Mouse (Mus musculus) forebrain, embryonic 16.5 days (tissue): Measurements from ENCODE around the gene Gm17606. TPM values are rescaled to one million over a fixed set of nuclear protein-coding genes. Genes with fewer than 3 reads are reported as not detected.

ENCODE experiments used
- ATAC-seq: fragments of 200-750 bp; cut with Nextera tagmentation; 2 replicates; pipeline ENCODE4 v1.8.0; 2017; ENCODE audit warnings: mild to moderate bottlenecking, moderate library complexity
- H3K27ac ChIP-seq: fragments of 300-500 bp; sonication (generic); 2 replicates; pipeline ENCODE4 v1.5.1; 2014; ENCODE audit warnings: low read length, control low read depth
- H3K27me3 ChIP-seq: fragments of 300-500 bp; sonication (generic); replicated peaks from 2 replicates; pipeline ENCODE4 v1.6.1; 2014; ENCODE audit warnings: low read length; ENCODE audit not compliant: control insufficient read depth, insufficient read depth
- H3K36me3 ChIP-seq: fragments of 300-500 bp; sonication (generic); 2 replicates; pipeline ENCODE4 v1.6.1; 2014; ENCODE audit not compliant: control insufficient read depth, insufficient read depth
- H3K4me1 ChIP-seq: fragments of 300-500 bp; sonication (generic); replicated peaks from 2 replicates; pipeline ENCODE4 v1.6.1; 2014; ENCODE audit warnings: low read length; ENCODE audit not compliant: control insufficient read depth, insufficient read depth
- H3K4me2 ChIP-seq: fragments of 300-500 bp; sonication (generic); 2 replicates; pipeline ENCODE4 v1.6.1; 2014; ENCODE audit warnings: mild to moderate bottlenecking, low read length, control low read depth
- H3K4me3 ChIP-seq: fragments of 300-500 bp; sonication (generic); replicated peaks from 2 replicates; pipeline ENCODE4 v1.5.1; 2014; ENCODE audit warnings: mild to moderate bottlenecking, low read length, control low read depth
- H3K9ac ChIP-seq: fragments of 300-500 bp; sonication (generic); replicated peaks from 2 replicates; pipeline ENCODE4 v1.6.1; 2014; ENCODE audit warnings: low read depth, low read length, control low read depth
- H3K9me3 ChIP-seq: fragments of 300-500 bp; sonication (generic); 2 replicates; pipeline ENCODE4 v1.6.1; 2016; ENCODE audit warnings: low read length; ENCODE audit not compliant: control insufficient read depth
- WGBS: fragments of 180-500 bp; shearing (Covaris S2); extraction: QIAGEN DNeasy Blood & Tissue Kit; methylation state at CpG from one replicate; pipeline ENCODE4 v1.1.7; 2014; 5-methylcytosine and 5-hydroxymethylcytosine counted together
- polyA plus RNA-seq: library from polyadenylated mRNA; unstranded; fragments of >200 nt; fragmentation: Nextera tagmentation; extraction: Ambion mirVana; gene quantifications from 2 replicates; pipeline ENCODE4 v1.2.1, GENCODE M21; 2015

The Gm17606 gene
- 1.4 TPM in 1 of 2 replicates, not detected in the other for polyA plus RNA-seq

- H3K9me3 ChIP-seq = no peaks in the 10 kb centered on the region
- H3K27ac ChIP-seq = peak within 1 kb of the TSS; percentile 91
- H3K4me3 ChIP-seq = peak within 1 kb of the TSS; percentile 85
- peaks cover 26% of the 10 kb centered on the region for H3K4me1 ChIP-seq
- H3K9ac ChIP-seq = peak within 1 kb of the TSS; percentile 97
- H3K27me3 ChIP-seq = no peaks in the 10 kb centered on the region
- peak within 1 kb of the TSS; percentile 94 for H3K4me2 ChIP-seq
- no peak; the same call in 1 of the 2 replicates for ATAC-seq
- peaks cover 38% of the 10 kb centered on the region for H3K36me3 ChIP-seq
- WGBS = under 1% methylated on average over 28 of the region's 28 CpGs
Observed at GRCm38 (mm10) chr14:54640946-54641304, at the start of gene Gm17606. TSS of gene Gm17606 (plus strand) at chr14:54640952.

- Histone ChIP-seq H3K9ac (no peak overlapping the region), H3K27me3 (no peaks in the 10 kb centered on the region), H3K36me3 (no peaks in the 10 kb centered on the region), H3K4me1 (no peaks in the 10 kb centered on the region), H3K4me2 (no peak overlapping the region), H3K4me3 (no peak overlapping the region), H3K27ac (no peak overlapping the region), H3K9me3 (no peaks in the 10 kb centered on the region)
- WGBS = 90% methylated on average over 16 of the region's 16 CpGs
- no peak for ATAC-seq
Observed at GRCm38 (mm10) chr14:54591056-54591455, 49.7 kb upstream of the Gm17606 start.

GRCm38 (mm10) chr14:54592319-54592934 is 48.3 kb upstream of the Gm17606 start:
- 54% methylated on average over 10 of the region's 10 CpGs for WGBS
- Histone ChIP-seq H3K27me3 (no peaks in the 10 kb centered on the region), H3K4me3 (no peak overlapping the region), H3K4me2 (no peak overlapping the region), H3K4me1 (no peaks in the 10 kb centered on the region), H3K9ac (no peak overlapping the region), H3K27ac (no peak overlapping the region), H3K9me3 (no peaks in the 10 kb centered on the region), H3K36me3 (no peaks in the 10 kb centered on the region)
- ATAC-seq = no peak

GRCm38 (mm10) chr14:54594055-54594454 is 46.7 kb upstream of the Gm17606 start:
- Histone ChIP-seq H3K27ac (no peak overlapping the region), H3K27me3 (no peaks in the 10 kb centered on the region), H3K36me3 (no peaks in the 10 kb centered on the region), H3K9me3 (no peaks in the 10 kb centered on the region), H3K4me2 (no peak overlapping the region), H3K4me3 (no peak overlapping the region), H3K9ac (no peak overlapping the region), H3K4me1 (no peaks in the 10 kb centered on the region)
- no peak for ATAC-seq
- 85% methylated on average over 3 of the region's 3 CpGs for WGBS

GRCm38 (mm10) chr14:54594631-54595414 is 45.9 kb upstream of the Gm17606 start:
- no peaks in the 10 kb centered on the region for H3K36me3 ChIP-seq
- 0 out of 2 replicates have a peak overlapping the region, but pooled peaks have one; percentile 8 for H3K4me2 ChIP-seq
- H3K4me3 ChIP-seq = no peak overlapping the region
- ATAC-seq = peak; percentile 54
- peak overlapping the region; percentile 25; the same call in 1 of the 2 replicates for H3K27ac ChIP-seq
- WGBS = 63% methylated on average over 28 of the region's 28 CpGs
- no peaks in the 10 kb centered on the region for H3K27me3 ChIP-seq
- no peaks in the 10 kb centered on the region for H3K4me1 ChIP-seq
- no peaks in the 10 kb centered on the region for H3K9me3 ChIP-seq
- H3K9ac ChIP-seq = no peak overlapping the region

- H3K4me2 ChIP-seq = no peak overlapping the region
- H3K27ac ChIP-seq = no peak overlapping the region
- H3K9ac ChIP-seq = no peak overlapping the region
- ATAC-seq = no peak
- H3K27me3 ChIP-seq = no peaks in the 10 kb centered on the region
- H3K9me3 ChIP-seq = no peaks in the 10 kb centered on the region
- H3K36me3 ChIP-seq = no peaks in the 10 kb centered on the region
- WGBS = 80% methylated on average over 7 of the region's 7 CpGs
- H3K4me3 ChIP-seq = no peak overlapping the region
- H3K4me1 ChIP-seq = peaks cover under 1% of the 10 kb centered on the region
Observed at GRCm38 (mm10) chr14:54597084-54597483, 43.7 kb upstream of the Gm17606 start.

GRCm38 (mm10) chr14:54601601-54602000 is 39.2 kb upstream of the Gm17606 start:
- Histone ChIP-seq H3K27me3 (no peaks in the 10 kb centered on the region), H3K27ac (no peak overlapping the region), H3K4me1 (peaks cover 14% of the 10 kb centered on the region), H3K4me2 (no peak overlapping the region), H3K4me3 (no peak overlapping the region), H3K36me3 (no peaks in the 10 kb centered on the region), H3K9ac (no peak overlapping the region), H3K9me3 (no peaks in the 10 kb centered on the region)
- WGBS = 85% methylated on average over 2 of the region's 2 CpGs
- no peak for ATAC-seq

- H3K4me1 ChIP-seq = peaks cover 14% of the 10 kb centered on the region
- H3K9ac ChIP-seq = peak overlapping the region; percentile 91
- ATAC-seq = peak; percentile 16
Observed at GRCm38 (mm10) chr14:54602613-54603012, 38.1 kb upstream of the Gm17606 start.

GRCm38 (mm10) chr14:54603038-54603654 is 37.6 kb upstream of the Gm17606 start:
- Histone ChIP-seq H3K4me3 (peak overlapping the region; percentile 81), H3K4me1 (peaks cover 14% of the 10 kb centered on the region), H3K4me2 (peak overlapping the region; percentile 49), H3K9me3 (no peaks in the 10 kb centered on the region), H3K27ac (peak overlapping the region; percentile 98), H3K9ac (peak overlapping the region; percentile 91), H3K36me3 (no peaks in the 10 kb centered on the region), H3K27me3 (no peaks in the 10 kb centered on the region)
- under 1% methylated on average over 46 of the region's 46 CpGs for WGBS
- peak; percentile 99 for ATAC-seq

More at GRCm38 (mm10) chr14:54602613-54603012, 38.1 kb upstream of the Gm17606 start:
- Histone ChIP-seq H3K27ac (peak overlapping the region; percentile 98), H3K36me3 (no peaks in the 10 kb centered on the region), H3K27me3 (no peaks in the 10 kb centered on the region), H3K4me3 (peak overlapping the region; percentile 81), H3K9me3 (no peaks in the 10 kb centered on the region), H3K4me2 (peak overlapping the region; percentile 49)
- WGBS = 37% methylated on average over 4 of the region's 4 CpGs
